Mouse (Mus musculus) lung, postnatal 0 days (tissue): ENCODE data around the gene Cyp2t4.

ENCODE experiments used
- CTCF ChIP-seq: IDR thresholded peaks from 2 replicates; pipeline ENCODE4 v1.5.1; 2016; ENCODE audit warnings: antibody characterized with exemption, mild to moderate bottlenecking
- EP300 ChIP-seq: IDR thresholded peaks from 2 replicates; pipeline ENCODE4 v1.6.1; 2016; ENCODE audit warnings: antibody characterized with exemption, mild to moderate bottlenecking, control low read depth

DNA sequence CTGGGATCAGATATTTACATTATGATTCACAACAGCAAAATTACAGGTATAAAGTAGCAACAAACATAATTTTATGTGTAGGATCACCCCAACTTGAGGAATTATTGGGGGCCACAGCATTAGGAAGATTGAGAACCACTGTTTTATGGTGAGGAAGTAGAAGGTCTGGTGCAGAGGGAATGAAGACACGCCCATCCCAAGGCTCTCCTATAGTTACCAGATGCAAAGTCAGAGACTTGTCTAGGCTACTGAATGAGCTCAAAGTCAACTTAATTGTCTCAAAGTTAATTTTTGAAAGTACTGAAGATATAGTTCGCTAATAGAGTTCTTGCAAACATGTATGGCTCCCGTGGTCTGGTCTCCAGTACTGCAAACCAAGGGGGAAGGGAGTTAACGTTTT, 19.8 kb upstream of the Cyp2t4 start:
- no peak for TF ChIP-seq CTCF
- no peak for TF ChIP-seq EP300
